Mouse (Mus musculus) layer of hippocampus, adult 9-11 months (tissue): Measurements from ENCODE around the gene Kat2b.
"Not testable (repeated sequence)": the region's sequence is repeated elsewhere in the genome, so short reads cannot be mapped to it uniquely, and the experiment has no call there.

ENCODE experiments used
- DNase-seq: peaks from one replicate; pipeline ENCODE4 v3.0.0; 2022

Kat2b gene

DNA sequence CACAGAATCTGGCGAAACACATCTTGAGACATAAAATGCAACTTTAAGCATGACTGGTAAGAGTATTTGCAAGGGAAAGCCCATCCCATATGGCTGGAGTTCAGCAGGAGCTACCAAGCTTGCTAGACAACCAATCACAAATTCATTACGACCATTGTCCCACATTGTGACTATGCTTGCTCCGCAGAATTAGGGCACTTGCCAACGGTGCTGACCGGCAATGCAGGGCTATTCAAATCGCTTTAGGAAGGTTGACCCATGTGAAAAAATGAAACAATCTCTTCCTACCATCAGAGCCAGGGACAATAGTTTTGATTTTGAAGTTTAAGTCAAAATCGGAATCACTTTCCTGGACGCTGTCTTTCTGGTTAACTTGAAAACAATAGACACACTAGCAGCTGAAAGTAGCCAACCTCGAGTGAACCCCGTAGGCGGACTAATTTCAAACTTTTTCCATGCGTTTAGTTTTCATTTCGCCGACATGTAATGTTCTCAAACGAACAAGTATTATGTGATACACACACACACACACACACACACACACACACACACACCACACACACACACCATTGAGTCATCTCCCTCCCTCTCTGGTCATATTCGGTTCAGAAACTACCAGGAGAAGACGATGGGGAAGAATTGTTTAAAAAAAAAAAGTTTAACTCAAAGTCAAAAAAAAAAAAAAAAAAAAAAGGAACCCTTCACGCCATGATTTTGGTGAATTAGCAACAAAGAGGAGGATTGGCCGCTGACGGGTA lies at the start of gene Kat2b:
Kat2b (plus strand) TSS at position 701 of the 758 bp plus-strand sequence.
- peak; percentile 15 for DNase-seq

DNA sequence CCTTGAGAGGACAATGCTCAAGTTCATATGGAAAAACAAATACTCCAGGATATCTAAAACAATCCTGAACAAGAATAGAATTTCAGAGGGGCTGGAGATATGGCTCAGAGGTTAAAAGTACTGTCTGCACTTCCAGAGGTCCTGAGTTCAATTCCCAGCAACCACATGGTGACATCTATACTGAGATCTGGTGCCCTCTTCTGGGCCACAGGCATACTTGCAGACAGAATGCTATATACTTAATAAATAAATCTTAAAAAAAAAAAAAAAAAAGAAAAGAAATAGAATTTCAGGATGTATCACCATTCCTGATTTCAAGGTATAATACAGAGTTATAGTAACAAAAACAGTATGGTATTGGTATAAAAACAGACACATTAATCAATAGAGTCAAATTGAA lies 47.3 kb upstream of the Kat2b start:
- no peak for DNase-seq

DNA sequence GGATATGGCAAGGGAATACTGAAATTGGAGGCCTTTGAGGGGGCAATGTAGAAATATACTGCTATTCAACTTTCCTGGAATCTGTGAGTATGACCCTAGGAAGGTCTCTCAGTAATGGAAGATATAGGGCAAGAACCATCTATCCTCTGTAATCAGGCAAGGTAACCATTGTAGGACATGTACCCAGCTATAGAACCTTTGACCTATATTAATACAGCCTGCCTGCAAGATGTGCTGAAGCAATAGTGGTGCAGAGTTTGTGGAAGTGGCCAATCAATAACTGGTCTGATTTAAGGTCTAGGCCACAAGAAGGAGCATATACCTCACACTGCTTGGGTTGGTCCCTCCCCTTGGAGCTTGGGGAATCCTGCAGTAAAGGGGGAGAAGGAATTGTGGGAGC lies 46.2 kb upstream of the Kat2b start:
- no peak for DNase-seq

DNA sequence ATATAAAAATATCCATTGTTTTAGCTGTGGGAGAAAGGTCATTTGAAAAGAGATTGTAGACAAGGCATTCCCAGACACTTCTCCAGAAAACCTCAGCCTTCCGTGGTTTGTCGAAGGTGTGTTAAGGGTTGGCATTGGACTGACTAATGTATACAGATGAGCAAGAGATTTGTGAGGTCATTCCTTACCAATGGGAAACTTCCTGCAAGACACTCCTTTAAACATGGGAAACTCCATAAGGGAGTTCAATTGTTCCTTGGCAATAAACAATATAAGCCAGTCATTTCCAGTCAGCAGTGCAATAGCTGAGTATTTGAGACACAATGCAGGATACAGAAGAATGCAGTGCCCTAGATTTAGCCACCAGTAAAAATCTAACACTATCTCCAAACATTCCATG lies 38.6 kb upstream of the Kat2b start:
- no peak for DNase-seq

DNA sequence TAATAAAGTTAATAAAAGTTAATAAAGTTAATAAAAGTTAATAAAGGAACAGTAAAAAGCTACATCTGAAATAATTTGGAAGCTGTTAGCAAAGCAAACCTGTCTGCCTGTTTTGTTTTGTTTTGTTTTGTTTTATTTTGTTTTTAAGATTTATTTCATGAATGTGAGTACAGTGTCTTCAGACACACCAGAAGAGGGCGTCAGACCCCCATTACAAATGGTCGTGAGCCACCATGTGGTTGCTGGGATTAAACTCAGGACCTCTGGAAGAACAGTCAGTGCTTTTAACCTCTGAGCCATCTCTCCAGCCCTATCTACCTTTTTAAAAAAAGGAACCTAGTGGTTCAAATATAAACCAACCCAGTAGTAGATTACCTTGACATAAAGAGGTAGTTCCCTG lies 35.5 kb upstream of the Kat2b start:
- DNase-seq: no peak

DNA sequence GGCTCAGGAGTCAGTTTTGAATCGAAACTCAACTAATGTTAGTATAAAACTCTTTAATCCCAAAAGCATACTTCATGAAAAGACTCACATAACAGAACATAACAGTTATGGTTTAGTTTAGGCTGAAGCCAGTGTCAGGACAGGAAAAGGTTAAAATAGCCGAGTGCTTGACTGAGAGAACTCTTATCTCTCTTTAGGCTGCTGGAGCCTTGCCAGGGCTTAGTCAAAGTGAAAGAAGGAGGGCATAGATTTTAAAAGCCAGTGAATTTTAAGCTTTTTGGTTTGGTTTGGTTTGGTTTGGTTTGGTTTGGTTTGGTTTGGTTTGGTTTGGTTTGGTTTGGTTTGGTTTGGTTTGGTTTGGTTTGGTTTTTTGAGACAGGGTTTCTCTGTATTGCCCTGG lies 34.2 kb upstream of the Kat2b start:
- no peak for DNase-seq

DNA sequence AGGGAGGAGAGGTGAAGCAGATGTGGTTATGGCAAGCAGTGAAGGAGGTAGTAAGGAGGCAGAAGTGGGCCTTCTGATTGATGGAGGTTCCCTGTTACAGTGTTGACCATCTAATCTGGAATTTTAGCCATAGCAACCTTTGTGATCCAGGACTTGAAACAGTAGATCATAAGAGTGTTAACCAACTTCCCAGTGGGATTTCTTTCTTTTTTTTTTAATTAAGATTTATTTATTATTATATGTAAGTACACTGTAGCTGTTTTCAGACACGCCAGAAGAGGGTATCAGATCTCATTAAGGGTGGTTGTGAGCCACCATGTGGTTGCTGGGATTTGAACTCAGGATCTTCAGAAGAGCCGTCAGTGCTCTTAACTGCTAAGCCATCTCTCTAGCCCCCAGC lies 27.3 kb upstream of the Kat2b start, which contains the start of gene Pp2d1:
Pp2d1 (minus strand) TSS at position 101 of the 400 bp plus-strand sequence.
- not testable (repeated sequence) for DNase-seq

DNA sequence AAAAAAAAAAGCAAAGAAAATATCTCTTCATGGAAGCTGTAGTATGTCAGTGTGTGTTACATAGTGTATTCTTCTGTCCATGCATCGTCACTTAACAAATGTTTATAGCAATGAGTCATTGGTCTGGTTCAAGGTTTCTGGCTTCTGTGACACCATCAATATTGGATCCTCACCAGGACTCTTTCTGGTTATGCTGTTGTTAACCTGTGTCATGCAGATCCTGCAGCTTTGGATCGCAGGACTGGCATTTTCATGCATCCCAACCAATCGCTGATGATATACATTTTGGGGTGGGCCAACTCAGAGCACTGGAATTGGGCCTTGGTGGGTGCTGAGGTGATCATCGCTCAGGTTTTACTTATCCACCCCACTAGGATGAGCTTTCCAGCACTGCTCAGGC lies 24.1 kb upstream of the Kat2b start:
- DNase-seq: no peak

DNA sequence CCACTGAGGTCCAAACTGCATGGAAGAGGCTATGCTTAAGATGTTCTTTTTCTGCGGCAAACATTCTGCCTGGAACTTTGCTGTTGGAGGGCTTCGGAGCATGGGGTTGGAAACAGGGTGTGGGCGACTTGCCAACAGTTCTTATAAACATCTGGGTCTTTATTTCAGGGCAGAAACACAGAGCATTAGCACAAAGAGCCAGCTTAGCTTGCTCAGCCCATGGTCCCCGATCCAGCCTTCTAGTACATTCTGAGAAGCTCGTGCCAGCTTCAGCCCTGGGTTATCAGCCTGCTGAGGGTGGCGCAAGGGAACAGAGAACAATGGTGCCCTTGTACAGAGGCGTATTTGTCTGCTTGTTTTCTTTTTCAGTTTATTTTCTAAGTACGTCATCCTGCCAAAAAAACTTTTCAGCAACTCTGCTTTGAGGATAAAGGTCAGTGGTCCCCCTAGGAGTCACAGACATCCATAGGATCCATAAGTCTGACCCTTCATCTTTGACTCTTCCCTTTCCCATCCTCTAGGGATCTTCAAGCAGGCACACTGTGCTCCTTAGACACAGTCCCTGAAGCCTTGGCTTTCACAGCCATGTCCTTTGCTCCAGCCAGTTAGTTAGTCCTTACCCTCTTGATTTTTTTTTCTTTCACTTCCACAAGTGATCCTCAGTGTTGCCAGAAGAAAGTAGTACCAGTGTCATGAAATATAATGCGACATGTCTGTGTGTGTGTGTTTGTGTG lies 22.9 kb upstream of the Kat2b start:
- peak; percentile 82 for DNase-seq

DNA sequence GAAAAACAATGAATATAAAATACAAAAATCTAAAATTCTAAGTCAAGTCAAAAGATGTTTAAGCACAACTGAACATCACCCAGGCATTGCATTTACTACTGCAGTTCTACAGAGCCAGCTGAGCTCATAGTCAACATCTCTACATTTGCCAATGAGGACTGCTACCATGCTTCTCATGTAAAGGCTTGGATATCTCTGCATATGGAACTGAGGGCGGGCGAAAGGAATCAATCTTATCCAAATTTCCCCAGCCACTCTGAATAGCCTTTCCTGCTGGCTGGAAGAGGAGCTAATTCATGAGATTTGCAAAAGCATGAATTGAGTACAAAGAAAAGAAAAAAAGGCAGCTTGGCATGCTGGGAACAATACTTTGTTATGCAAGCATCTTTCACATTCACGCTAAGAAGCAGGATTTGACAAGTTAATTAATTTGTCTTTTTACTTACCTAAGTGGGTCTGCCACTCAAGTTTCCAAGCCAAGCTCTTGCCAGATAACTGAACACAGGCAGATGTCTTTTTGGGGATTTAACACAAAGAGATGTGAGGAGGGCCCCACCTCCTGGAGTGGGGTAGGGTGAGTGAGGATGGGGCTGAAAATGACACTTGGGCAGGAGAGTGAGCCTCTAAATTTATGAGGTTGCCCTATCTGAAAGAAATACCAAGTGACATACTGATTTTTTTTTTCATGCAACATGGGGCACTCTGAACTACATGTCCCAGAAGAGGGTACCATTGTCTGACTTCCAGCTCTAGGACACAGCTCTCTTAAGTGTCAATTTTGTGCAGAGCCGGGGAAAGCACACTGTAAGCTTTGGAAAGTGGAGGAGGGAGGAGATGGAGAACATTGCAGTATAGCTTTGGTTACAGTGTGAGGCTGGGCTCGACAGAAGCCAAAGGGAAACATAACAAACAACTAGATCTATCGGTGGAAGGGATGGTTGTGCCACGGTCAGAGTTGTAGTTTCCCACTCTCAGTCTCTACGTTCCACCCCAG lies 15.1 kb upstream of the Kat2b start:
- no peak for DNase-seq

DNA sequence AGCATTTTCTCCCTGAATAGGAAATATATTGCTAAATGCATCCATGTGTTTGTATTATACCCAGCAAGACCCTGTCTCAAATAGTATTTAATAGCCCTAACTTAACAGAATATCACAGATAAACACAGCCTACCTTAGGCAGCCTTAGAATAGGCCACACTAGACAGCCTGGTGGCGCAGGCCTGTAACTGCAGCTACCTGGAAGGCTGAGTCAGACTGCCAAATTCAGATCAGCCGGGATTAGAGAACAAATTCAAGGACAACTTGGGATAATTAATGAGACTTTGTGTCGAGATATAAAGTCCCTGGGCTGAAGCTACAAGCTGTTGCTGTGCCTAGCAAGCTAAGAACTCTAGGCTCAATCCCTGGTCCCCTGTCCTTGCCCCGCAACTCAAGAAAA lies 12.6 kb upstream of the Kat2b start:
- no peak for DNase-seq

DNA sequence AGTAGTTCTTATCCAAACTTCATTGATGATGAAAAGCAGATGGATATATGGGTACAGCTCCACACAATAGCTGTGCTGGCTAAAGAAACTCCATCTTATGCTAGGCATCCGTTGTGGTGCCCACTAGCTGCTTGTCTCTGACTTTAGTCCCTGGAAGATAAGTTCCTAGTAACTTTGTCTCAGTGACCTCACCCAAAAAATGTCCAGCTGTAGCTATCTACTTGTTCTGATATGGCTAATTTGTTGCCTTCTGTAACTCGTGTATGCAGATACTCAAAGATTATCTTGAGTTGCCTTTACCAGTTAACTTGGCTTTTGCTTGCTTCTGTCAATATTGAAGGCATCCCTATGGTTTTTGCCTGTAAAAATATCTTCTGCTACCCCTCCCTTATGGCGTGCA lies 11.8 kb upstream of the Kat2b start:
- DNase-seq: no peak

DNA sequence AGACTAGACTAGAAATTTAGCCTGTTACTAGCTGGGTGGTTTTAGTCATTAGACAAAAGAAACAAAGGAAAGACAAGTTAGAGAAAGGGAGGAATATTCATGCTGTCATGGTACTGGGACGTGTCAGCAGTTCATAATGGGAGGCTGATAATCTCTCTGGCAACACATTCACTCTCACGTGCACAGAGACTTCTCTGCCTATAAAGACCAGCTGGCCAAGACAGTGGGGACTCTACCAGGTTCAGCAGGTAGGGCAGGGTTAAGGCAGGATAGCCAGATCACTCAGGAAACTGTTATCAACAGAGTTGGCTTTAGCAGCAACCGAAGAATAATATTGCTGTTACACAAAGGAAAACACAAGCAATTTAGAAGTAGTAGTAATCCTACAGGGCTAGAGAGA lies 9.2 kb upstream of the Kat2b start:
- no peak for DNase-seq

DNA sequence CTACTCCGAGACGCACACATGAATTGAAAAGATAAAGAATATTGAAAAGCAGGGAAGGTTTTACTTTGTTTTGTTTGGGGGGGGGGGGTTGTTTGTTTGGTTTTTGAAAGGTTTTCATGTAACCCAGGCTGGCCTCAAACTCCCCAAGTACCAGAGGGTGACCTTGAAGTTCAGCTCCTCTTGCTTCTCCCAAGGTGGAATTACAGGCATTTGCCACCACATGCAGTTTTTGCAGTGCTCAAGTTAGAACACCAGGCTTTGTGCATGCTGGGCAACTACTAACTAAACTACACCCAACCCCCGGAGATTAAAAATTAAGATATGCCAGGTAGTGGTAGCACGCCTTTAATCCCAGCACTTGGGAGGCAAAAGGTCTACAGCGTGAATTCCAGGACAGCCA lies 7.0 kb upstream of the Kat2b start:
- no peak for DNase-seq

DNA sequence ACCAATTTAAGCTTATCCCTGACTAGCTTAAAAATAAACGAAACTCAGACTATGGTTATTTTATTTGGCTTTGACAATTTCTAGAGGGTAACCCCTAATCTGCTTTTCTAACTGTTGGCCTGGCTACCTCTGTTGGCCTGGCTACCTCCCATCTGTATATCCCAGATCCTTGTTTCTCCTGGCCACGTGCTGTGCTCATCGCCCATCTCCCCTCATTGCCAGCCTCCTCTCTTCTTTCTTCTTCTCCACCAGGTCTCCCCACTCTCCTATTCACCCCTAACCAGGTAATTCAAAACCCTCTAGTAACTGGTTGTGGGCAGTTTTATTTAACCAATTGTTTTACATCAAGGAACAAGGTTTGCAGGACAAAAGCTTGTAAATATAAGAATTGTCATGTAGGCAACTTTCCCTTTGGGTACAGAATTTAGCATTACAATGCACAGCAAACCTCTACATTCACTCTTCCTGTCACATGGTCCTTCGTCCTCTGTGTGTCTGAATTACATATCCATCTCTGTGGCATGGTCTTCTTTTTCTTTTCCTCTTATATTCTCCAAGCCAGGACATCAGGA lies 5.1 kb upstream of the Kat2b start:
- no peak for DNase-seq

DNA sequence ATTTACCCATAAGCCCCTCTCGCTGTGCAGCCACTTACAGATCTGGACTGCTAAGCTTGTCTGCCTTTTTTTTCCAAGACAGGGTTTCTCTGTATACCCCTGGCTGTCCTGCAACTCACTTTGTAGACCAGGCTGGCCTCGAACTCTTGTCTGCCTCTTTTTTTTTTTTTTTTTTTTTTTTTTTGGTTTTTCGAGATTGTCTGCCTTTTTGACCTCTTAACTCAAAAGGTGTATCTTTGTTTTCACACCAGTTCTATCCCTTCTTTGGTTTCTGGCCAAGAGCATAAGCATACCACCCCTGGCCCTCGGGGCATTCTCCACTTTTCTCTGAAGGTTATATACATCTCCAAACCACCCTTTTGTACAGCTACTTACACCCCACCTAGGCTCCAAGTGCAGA lies 1.8 kb upstream of the Kat2b start:
- no peak for DNase-seq

DNA sequence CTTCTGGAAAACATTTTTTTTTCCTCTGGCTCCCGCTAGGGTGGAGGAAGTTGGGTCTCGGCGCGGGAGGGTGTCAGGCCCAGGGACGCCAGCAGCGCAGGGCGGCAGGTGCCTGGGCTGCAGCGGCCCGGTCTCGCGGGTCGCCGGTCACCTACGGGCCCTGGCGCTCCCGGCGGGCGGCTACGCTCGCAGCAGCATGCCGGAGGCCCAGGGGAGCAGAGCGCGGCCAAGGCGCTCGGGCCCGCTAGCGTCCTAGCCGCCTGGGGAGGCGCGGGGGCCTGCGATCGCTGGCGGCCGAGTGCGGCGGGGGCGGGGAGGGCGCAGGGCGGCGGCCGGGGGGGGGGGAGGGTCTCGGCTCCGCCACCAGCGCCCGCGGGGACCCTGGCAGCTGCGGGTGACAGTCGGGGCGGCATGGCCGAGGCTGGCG lies 271 bp downstream of the Kat2b start:
- DNase-seq: peak; percentile 28

DNA sequence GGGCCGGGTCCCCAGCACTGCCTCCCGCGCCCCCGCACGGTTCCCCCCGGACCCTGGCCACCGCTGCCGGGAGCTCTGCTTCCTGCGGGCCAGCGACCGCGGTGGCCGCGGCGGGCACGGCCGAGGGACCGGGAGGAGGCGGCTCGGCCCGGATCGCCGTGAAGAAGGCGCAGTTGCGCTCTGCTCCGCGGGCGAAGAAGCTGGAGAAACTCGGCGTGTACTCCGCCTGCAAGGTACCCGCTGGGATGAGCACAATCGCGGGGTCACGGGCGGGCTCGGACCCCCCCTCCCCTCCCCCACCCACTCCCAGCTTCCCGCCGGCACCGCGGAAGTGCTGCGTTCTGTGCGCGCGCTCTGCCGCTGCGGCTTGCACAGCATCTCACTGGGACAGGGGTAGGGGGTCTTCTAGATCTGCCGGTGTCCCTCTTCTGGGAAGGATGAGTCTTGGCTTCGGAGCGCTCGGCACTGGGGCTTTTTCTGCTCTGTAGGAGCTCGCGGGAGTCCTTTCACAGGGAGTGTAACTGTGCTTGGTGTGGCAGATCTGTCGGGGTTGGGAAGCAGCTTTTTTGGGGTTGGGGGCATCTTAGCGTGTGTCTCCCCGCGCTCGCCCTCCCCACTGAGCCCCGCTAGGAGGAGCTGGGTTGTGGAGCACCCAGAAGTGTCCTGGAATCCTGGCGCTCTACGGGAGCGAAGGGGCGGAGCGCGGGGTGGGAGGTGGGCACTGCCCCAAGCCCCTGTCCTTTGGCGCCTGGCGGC lies 863 bp downstream of the Kat2b start:
- DNase-seq: peak; percentile 21

DNA sequence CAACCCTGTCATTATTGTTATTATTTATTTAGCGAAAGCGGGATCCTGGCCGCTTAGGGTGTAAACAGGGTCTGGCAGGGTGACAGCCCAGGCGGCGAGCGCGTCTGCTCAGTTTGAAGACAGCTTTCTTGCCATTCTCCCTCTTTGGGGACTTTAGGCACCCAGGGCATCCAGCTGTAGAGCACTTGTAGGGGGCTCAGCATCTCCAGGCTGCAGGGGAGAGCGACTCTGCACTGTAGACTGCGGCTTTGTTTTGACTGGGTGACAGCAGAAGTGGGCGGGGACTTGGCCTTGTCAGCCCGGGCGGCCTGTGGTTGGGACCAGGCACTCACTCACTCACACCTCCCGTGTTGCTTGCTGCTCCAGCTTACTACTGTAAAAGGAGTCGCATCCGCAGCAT lies 1.5 kb downstream of the Kat2b start:
- peak; percentile 83 for DNase-seq

DNA sequence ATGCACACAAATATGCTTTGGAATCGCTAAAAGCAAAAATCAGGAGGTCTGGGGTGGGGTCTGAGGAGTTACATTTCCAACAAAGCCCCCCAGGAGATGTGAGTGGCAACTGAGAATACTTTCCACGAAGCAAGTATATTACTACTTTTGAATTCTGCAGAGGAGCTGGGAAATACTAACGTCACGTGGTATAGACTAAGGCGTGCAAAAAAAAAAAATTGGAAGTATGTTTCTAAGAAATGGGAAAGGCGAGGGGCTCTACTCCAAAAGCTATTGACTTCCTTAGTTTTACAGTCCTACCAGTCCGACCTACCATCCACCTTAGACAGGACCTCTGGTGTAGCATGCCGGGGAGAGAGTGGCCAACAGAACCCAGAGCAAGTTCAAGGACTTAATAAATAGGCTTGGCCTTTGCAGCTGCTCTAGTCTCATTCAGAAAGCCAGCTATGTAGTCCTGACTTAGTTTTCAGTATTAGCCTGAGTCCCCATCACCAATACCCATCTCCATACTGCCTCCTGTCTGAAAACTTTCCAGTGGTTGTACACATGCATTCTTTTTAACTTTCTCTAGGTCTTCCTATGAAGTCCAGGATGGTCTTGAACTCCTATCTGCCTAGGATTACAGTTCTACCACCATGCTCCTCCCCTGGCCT lies 2.2 kb downstream of the Kat2b start:
- no peak for DNase-seq

DNA sequence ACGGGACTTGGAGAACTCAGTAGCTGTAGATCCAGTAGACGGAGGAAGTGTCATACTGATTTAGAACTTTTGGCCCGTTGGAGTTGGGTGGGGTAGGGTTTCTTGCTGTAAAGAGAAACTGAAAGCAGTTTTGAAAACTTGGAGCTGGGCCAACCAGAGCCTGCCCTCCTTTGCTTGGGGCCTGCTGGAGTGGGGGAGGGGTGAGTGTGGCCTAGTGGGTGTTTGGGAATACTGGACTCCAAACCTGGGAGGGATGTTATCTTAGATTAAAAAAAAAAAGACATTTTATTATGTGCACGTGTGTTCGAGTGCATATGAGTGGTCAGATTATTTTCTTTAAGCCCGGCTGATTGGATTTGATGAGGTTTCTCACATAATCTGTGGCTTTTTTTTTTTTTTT lies 3.2 kb downstream of the Kat2b start:
- DNase-seq: peak; percentile 38
